Mouse (Mus musculus) CH12.LX (cell line): ENCODE results near the gene Daam1.

Source experiments
- CTCF ChIP-seq, 2 experiments: IDR thresholded peaks in 1 of 2; conservative IDR thresholded peaks in 1 of 2; 2 replicates each; pipeline ENCODE4 v1.5.1; 2011 to 2012; ENCODE audit warnings: low read depth in 2 of 2, low read length in 2 of 2, improper control_type of control experiment in 1 of 2, inconsistent platforms in 1 of 2, mild to moderate bottlenecking in 1 of 2, moderate library complexity in 1 of 2
- E2F4 ChIP-seq: IDR thresholded peaks from 2 replicates; pipeline ENCODE4 v1.6.1; 2011; ENCODE audit warnings: low read depth, low read length, improper control_type of control experiment; ENCODE audit not compliant: insufficient replicate concordance
- ETS1 ChIP-seq: conservative IDR thresholded peaks from 2 replicates; pipeline ENCODE4 v1.6.1; 2012; ENCODE audit warnings: low read depth, mild to moderate bottlenecking, inconsistent platforms, low read length, improper control_type of control experiment, moderate library complexity
- IRF4 ChIP-seq: IDR thresholded peaks from 2 replicates; pipeline ENCODE4 v1.6.1; 2014; ENCODE audit warnings: low read depth, mild to moderate bottlenecking, inconsistent platforms, low read length, improper control_type of control experiment
- JUND ChIP-seq: conservative IDR thresholded peaks from 2 replicates; pipeline ENCODE4 v1.6.1; 2011; ENCODE audit warnings: low read depth, low read length, improper control_type of control experiment
- MAX ChIP-seq: IDR thresholded peaks from 2 replicates; pipeline ENCODE4 v1.6.1; 2011; ENCODE audit warnings: low read length, improper control_type of control experiment
- MXI1 ChIP-seq: IDR thresholded peaks from 2 replicates; pipeline ENCODE4 v1.6.1; 2011; ENCODE audit warnings: mild to moderate bottlenecking, low read depth, low read length, improper control_type of control experiment
- MYC ChIP-seq: IDR thresholded peaks from 2 replicates; pipeline ENCODE4 v1.6.1; 2011; ENCODE audit warnings: low read depth, mild to moderate bottlenecking, improper control_type of control experiment, low read length
- NELFE ChIP-seq: IDR thresholded peaks from 2 replicates; pipeline ENCODE4 v1.6.1; 2011; ENCODE audit warnings: low read depth, low read length, improper control_type of control experiment
- PAX5 ChIP-seq: IDR thresholded peaks from 2 replicates; pipeline ENCODE4 v1.6.1; 2012; ENCODE audit warnings: low read length, inconsistent platforms, mixed read lengths
- POLR2A ChIP-seq: IDR thresholded peaks from 2 replicates; pipeline ENCODE4 v1.6.1; 2011; ENCODE audit warnings: low read depth, mild to moderate bottlenecking, improper control_type of control experiment, low read length
- POLR2AphosphoS2 ChIP-seq: IDR thresholded peaks from 2 replicates; pipeline ENCODE4 v1.6.1; 2011; ENCODE audit warnings: low read depth, low read length, improper control_type of control experiment
- ZKSCAN1 ChIP-seq: IDR thresholded peaks from 2 replicates; pipeline ENCODE4 v1.6.1; 2012; ENCODE audit warnings: low read depth, inconsistent platforms, low read length, improper control_type of control experiment, borderline replicate concordance

DNA sequence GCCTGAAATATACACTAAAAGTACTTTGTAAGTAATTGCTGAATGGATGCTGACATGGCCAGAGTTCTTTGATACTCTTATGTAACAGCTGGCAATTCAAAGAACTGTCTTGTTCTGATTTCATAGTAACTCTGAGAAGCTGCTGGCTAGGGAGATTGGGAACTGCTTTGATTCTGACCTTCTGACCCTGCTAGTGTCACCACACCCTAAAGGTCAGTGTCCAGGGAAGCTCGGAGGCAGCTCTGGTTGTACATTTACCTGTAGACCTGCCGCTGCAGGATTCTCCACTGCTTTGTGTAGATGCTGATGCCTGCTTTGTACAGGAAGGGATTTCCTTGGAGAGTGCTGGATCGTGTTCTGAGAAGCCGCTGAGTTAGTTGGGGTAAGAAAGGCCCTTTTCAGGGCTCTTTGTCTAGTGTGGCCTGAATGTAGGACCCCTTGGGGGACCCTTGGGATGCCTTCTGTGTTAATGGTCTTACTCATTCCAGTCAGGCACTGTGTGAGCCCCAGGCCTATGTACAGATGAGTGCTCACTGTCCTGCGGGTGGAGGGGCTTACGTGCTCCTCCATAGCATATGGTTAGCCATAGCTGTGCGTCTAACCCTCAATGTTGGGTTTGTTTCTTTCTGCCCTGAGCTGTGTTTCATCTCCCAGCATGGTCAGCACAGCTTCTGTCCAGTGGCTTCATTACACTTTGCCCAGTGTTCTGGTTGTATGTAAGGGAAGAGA is 45.0 kb downstream of the Daam1 start:
- TF ChIP-seq POLR2A: no peak
- no peak for TF ChIP-seq JUND
- TF ChIP-seq CTCF (conservative IDR thresholded peaks at IDR 0.05 in 1 of 2, IDR thresholded peaks at IDR 0.05 in 1 of 2; ENCODE audit: low read depth in 2 of 2, low read length in 2 of 2): no peak
- no peak for TF ChIP-seq MXI1
- no peak for TF ChIP-seq PAX5
- TF ChIP-seq MAX: no peak
- TF ChIP-seq ETS1: no peak
- no peak for TF ChIP-seq IRF4
- TF ChIP-seq ZKSCAN1: no peak
- no peak for TF ChIP-seq NELFE
- no peak for TF ChIP-seq MYC
- no peak for TF ChIP-seq POLR2AphosphoS2
- no peak for TF ChIP-seq E2F4
